Mouse (Mus musculus) thymus, adult 2 months (tissue): ENCODE results near the gene Ythdc1.

Experiments
- CTCF ChIP-seq: fragments of 200-500 bp; IDR thresholded peaks from 2 replicates; pipeline ENCODE4 v1.5.1; 2012; ENCODE audit warnings: mild to moderate bottlenecking, control low read depth, low read length, moderate library complexity, borderline replicate concordance; ENCODE audit not compliant: control insufficient read depth, poor library complexity, insufficient read depth; ENCODE audit errors: extremely low read depth
- POLR2A ChIP-seq: fragments of 200-500 bp; IDR thresholded peaks from 2 replicates; pipeline ENCODE4 v1.6.1; 2012; ENCODE audit warnings: mild to moderate bottlenecking, low read length, control low read depth, moderate library complexity; ENCODE audit not compliant: control insufficient read depth, poor library complexity, insufficient read depth; ENCODE audit errors: extremely low read depth

- no peak for TF ChIP-seq CTCF
- TF ChIP-seq POLR2A = no peak
Observed at GRCm38 (mm10) chr5:86786798-86787197, 17.2 kb upstream of the Ythdc1 start.
